Mouse (Mus musculus) kidney, embryonic 16.5 days (tissue): ENCODE results near the gene Ip6k2. TPM values are rescaled to one million over a fixed set of nuclear protein-coding genes. Genes with fewer than 3 reads are reported as not detected.

Source experiments
- ATAC-seq: fragments of 200-750 bp; cut with Nextera tagmentation; 2 replicates; pipeline ENCODE4 v1.8.0; 2017; ENCODE audit warnings: moderate TSS enrichment; ENCODE audit not compliant: low FRiP score, low TSS enrichment
- H3K27ac ChIP-seq: fragments of 300-500 bp; sonication (generic); 2 replicates; pipeline ENCODE4 v1.5.1; 2014; ENCODE audit warnings: low read length
- H3K27me3 ChIP-seq: fragments of 300-500 bp; sonication (generic); 2 replicates; pipeline ENCODE4 v1.6.1; 2014; ENCODE audit warnings: low read length, control low read depth, mixed read lengths; ENCODE audit not compliant: insufficient read depth
- H3K36me3 ChIP-seq: fragments of 300-500 bp; sonication (generic); 2 replicates; pipeline ENCODE4 v1.6.1; 2014; ENCODE audit warnings: low read length, control low read depth, mixed read lengths; ENCODE audit not compliant: insufficient read depth
- H3K4me1 ChIP-seq: fragments of 300-500 bp; sonication (generic); 2 replicates; pipeline ENCODE4 v1.6.1; 2014; ENCODE audit warnings: low read length, control low read depth, mixed read lengths; ENCODE audit not compliant: insufficient read depth
- H3K4me2 ChIP-seq: fragments of 300-500 bp; sonication (generic); replicated peaks from 2 replicates; pipeline ENCODE4 v1.6.1; 2014; ENCODE audit warnings: low read depth, low read length
- H3K4me3 ChIP-seq: fragments of 300-500 bp; sonication (generic); 2 replicates; pipeline ENCODE4 v1.5.1; 2014; ENCODE audit warnings: mild to moderate bottlenecking, low read length
- H3K9ac ChIP-seq: fragments of 300-500 bp; sonication (generic); replicated peaks from 2 replicates; pipeline ENCODE4 v1.6.1; 2014; ENCODE audit warnings: low read length
- H3K9me3 ChIP-seq: fragments of 300-500 bp; sonication (generic); 2 replicates; pipeline ENCODE4 v1.6.1; 2016; ENCODE audit warnings: low read length, control low read depth
- WGBS: fragments of 180-500 bp; shearing (Covaris S2); extraction: QIAGEN DNeasy Blood & Tissue Kit; methylation state at CpG from one replicate; pipeline ENCODE4 v1.1.7; 2014; 5-methylcytosine and 5-hydroxymethylcytosine counted together
- polyA plus RNA-seq: library from polyadenylated mRNA; unstranded; fragments of >200 nt; fragmentation: Nextera tagmentation; extraction: Ambion mirVana; gene quantifications from 2 replicates; pipeline ENCODE4 v1.2.1, GENCODE M21; 2015

Gene Ip6k2
- polyA plus RNA-seq, 1 experiment from 2014 or later = 100 TPM

- peaks cover 10% of the 10 kb centered on the region for H3K4me1 ChIP-seq
- H3K27ac ChIP-seq = no peak within 1 kb of the TSS
- H3K4me3 ChIP-seq = peak within 1 kb of the TSS; percentile 49
- H3K9me3 ChIP-seq = no peaks in the 10 kb centered on the region
- ATAC-seq = peak; percentile 50
- WGBS = 4% methylated on average over 47 of the region's 70 CpGs
- H3K27me3 ChIP-seq = peaks cover 81% of the 10 kb centered on the region
- H3K36me3 ChIP-seq = no peaks in the 10 kb centered on the region
- H3K4me2 ChIP-seq = peak within 1 kb of the TSS; percentile 83
- H3K9ac ChIP-seq = no peak within 1 kb of the TSS
These were observed 42.5 kb downstream of the Ip6k2 start, which contains the start of gene Celsr3 for GRCm38 (mm10) chr9:108825820-108826699. Gene Celsr3 (plus strand): TSS chr9:108826320.

GRCm38 (mm10) chr9:108826700-108827340 lies 43.2 kb downstream of the Ip6k2 start:
- Histone ChIP-seq H3K4me1 (peaks cover 14% of the 10 kb centered on the region), H3K4me3 (peak overlapping the region; percentile 49), H3K9ac (no peak overlapping the region), H3K36me3 (no peaks in the 10 kb centered on the region), H3K27me3 (peaks cover 89% of the 10 kb centered on the region), H3K4me2 (peak overlapping the region; percentile 83), H3K27ac (no peak overlapping the region), H3K9me3 (no peaks in the 10 kb centered on the region)
- 2% methylated on average over 39 of the region's 39 CpGs for WGBS
- ATAC-seq = peak; percentile 53

- Histone ChIP-seq H3K4me1 (peaks cover 17% of the 10 kb centered on the region), H3K27ac (no peak overlapping the region), H3K36me3 (no peaks in the 10 kb centered on the region), H3K27me3 (peaks cover 89% of the 10 kb centered on the region), H3K9ac (no peak overlapping the region), H3K4me3 (peak overlapping the region; percentile 49), H3K9me3 (no peaks in the 10 kb centered on the region), H3K4me2 (peak overlapping the region; percentile 83)
- WGBS = 11% methylated on average over 34 of the region's 34 CpGs
- no peak for ATAC-seq
These were observed 43.9 kb downstream of the Ip6k2 start for GRCm38 (mm10) chr9:108827454-108827853.

GRCm38 (mm10) chr9:108827906-108828305 lies 44.3 kb downstream of the Ip6k2 start:
- Histone ChIP-seq H3K27ac (no peak overlapping the region), H3K27me3 (peaks cover 91% of the 10 kb centered on the region), H3K9ac (no peak overlapping the region), H3K36me3 (no peaks in the 10 kb centered on the region), H3K9me3 (no peaks in the 10 kb centered on the region), H3K4me1 (peaks cover 21% of the 10 kb centered on the region), H3K4me3 (no peak overlapping the region), H3K4me2 (peak overlapping the region; percentile 83; the same call in 1 of the 2 replicates)
- ATAC-seq = no peak
- WGBS = 67% methylated on average over 18 of the region's 18 CpGs

GRCm38 (mm10) chr9:108831637-108832036 lies 48.0 kb downstream of the Ip6k2 start:
- ATAC-seq = peak; percentile 4; the same call in 1 of the 2 replicates
- 4% methylated on average over 23 of the region's 23 CpGs for WGBS
- Histone ChIP-seq H3K36me3 (no peaks in the 10 kb centered on the region), H3K27me3 (peaks cover 67% of the 10 kb centered on the region), H3K27ac (no peak overlapping the region), H3K4me2 (peak overlapping the region; percentile 72), H3K9ac (no peak overlapping the region), H3K4me1 (peaks cover 18% of the 10 kb centered on the region), H3K9me3 (no peaks in the 10 kb centered on the region), H3K4me3 (peak overlapping the region; percentile 51)

- H3K36me3 ChIP-seq = no peaks in the 10 kb centered on the region
- peak overlapping the region; percentile 72 for H3K4me2 ChIP-seq
- ATAC-seq = peak; percentile 98
- no peak overlapping the region; the same call in 1 of the 2 replicates for H3K9ac ChIP-seq
- H3K4me3 ChIP-seq = peak overlapping the region; percentile 51
- H3K9me3 ChIP-seq = no peaks in the 10 kb centered on the region
- 4% methylated on average over 46 of the region's 46 CpGs for WGBS
- H3K4me1 ChIP-seq = peaks cover 13% of the 10 kb centered on the region
- H3K27ac ChIP-seq = no peak overlapping the region
- H3K27me3 ChIP-seq = peaks cover 59% of the 10 kb centered on the region
These were observed 49.0 kb downstream of the Ip6k2 start for GRCm38 (mm10) chr9:108832390-108833108.

GRCm38 (mm10) chr9:108842989-108843388 lies 59.4 kb downstream of the Ip6k2 start:
- no peak overlapping the region for H3K4me3 ChIP-seq
- H3K27me3 ChIP-seq = peaks cover 12% of the 10 kb centered on the region
- no peaks in the 10 kb centered on the region for H3K4me1 ChIP-seq
- WGBS = 14% methylated on average over 14 of the region's 14 CpGs
- peak; percentile 59; the same call in 1 of the 2 replicates for ATAC-seq
- H3K9me3 ChIP-seq = no peaks in the 10 kb centered on the region
- no peak overlapping the region for H3K27ac ChIP-seq
- H3K4me2 ChIP-seq = peak overlapping the region; percentile 40
- no peak overlapping the region for H3K9ac ChIP-seq
- H3K36me3 ChIP-seq = no peaks in the 10 kb centered on the region

GRCm38 (mm10) chr9:108845390-108845789 lies 61.8 kb downstream of the Ip6k2 start:
- no peaks in the 10 kb centered on the region for H3K36me3 ChIP-seq
- H3K4me3 ChIP-seq = no peak overlapping the region
- ATAC-seq = no peak
- H3K27me3 ChIP-seq = peaks cover 12% of the 10 kb centered on the region
- H3K9ac ChIP-seq = no peak overlapping the region
- H3K4me2 ChIP-seq = no peak overlapping the region
- H3K9me3 ChIP-seq = no peaks in the 10 kb centered on the region
- H3K27ac ChIP-seq = no peak overlapping the region
- no peaks in the 10 kb centered on the region for H3K4me1 ChIP-seq
- 63% methylated on average over 5 of the region's 5 CpGs for WGBS

- 81% methylated on average over 4 of the region's 4 CpGs for WGBS
- H3K27ac ChIP-seq = no peak overlapping the region
- no peaks in the 10 kb centered on the region for H3K9me3 ChIP-seq
- no peaks in the 10 kb centered on the region for H3K36me3 ChIP-seq
- no peak overlapping the region for H3K4me3 ChIP-seq
- ATAC-seq = no peak
- H3K4me1 ChIP-seq = no peaks in the 10 kb centered on the region
- H3K9ac ChIP-seq = no peak overlapping the region
- no peak overlapping the region for H3K4me2 ChIP-seq
- H3K27me3 ChIP-seq = peaks cover 8% of the 10 kb centered on the region
These were observed 63.8 kb downstream of the Ip6k2 start for GRCm38 (mm10) chr9:108847374-108847773.
